Mouse (Mus musculus) lung, adult 2 months (tissue): ENCODE measurements around the gene Ywhaq.

Experiments used
- CTCF ChIP-seq: fragments of 200-500 bp; IDR thresholded peaks from 2 replicates; pipeline ENCODE4 v1.5.1; 2011; ENCODE audit warnings: mild to moderate bottlenecking, low read length, control low read depth; ENCODE audit not compliant: insufficient read depth
- POLR2A ChIP-seq: fragments of 200-500 bp; IDR thresholded peaks from 2 replicates; pipeline ENCODE4 v1.6.1; 2011; ENCODE audit warnings: low read depth, mild to moderate bottlenecking, control low read depth, low read length, borderline replicate concordance; ENCODE audit errors: extremely low read depth

- TF ChIP-seq CTCF (no peak), POLR2A (no peak)
These were observed 70.5 kb downstream of the Ywhaq start for GRCm38 (mm10) chr12:21346972-21347371.
